Mouse (Mus musculus) hematopoietic multipotent progenitor cell, adult 10-12 weeks (in vitro differentiated cells): ENCODE measurements around the gene Depdc1a. TPM values are rescaled to one million over a fixed set of nuclear protein-coding genes. Genes with fewer than 3 reads are reported as not detected.

Source experiments
- polyA plus RNA-seq: library from polyadenylated mRNA; stranded (reverse); fragments of >175 nt; gene quantifications from 2 replicates; pipeline ENCODE4 v1.2.3, GENCODE M21; 2012; ENCODE audit warnings: low replicate concordance

The Depdc1a gene
- 0.26 and 0.51 TPM in 2 replicates for polyA plus RNA-seq

DNA sequence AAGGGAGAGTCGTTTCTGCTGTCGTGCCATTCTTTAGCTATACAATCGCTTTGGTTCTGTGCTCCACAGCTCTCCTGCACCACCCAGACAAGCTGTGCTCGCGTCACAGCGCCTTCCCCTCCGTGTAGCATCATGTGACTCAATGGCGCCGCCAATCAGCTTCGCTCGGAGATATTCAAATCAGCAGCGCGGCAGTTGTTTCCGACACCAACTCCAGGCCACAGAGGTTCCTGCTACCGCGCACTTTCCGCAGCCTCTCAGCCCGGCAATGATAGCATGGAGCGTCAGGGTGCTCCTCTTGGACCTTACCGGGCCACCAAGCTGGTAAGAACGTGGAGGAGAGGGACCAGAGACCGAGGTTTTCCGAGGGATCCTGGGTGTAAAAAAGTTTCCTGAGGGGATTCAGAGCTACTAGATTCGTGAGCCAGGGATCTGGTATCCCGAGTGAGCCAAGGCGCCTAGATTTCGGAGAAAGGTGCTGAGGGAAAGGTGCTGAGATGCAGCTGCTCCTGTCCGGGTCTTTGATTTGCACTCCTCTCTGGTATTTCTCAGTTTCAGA is at the start of gene Depdc1a:
TSS of gene Depdc1a (plus strand) at position 191 of the 559 bp plus-strand sequence.

Other genes starting within 250 kb of the Depdc1a start
- gene Rpe65, start 103.7 kb downstream of the Depdc1a start, polyA plus RNA-seq = not detected in 2 replicates